Mouse (Mus musculus): Measurements from ENCODE around the gene Syce2. TPM values are rescaled to one million over a fixed set of nuclear protein-coding genes. Genes with fewer than 3 reads are reported as not detected.
"Not testable (repeated sequence)": the region's sequence is repeated elsewhere in the genome, so short reads cannot be mapped to it uniquely, and the experiment has no call there.

Syce2 gene
- polyA plus RNA-seq, 1 experiment from 2014 or later, result 44.9 TPM

DNA sequence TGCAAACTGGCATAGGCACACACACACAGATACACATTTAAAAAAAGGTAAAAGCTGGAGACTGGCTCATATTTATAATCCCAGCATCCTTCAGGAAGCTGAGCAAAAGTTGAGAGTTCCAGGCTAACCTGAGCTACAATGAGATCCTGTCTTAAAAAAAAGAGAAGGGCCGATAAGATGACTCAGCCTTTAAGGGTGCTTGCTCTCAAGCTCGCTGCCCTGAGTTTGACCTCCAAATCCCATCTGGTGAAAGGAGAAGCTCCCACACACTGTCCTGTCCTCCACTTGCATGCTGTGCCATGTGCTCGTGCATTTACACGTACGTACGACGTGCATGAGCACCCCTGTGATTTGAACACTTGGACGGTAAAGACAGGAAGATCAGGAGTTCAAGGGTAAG is 35.6 kb downstream of the Syce2 start:
- Histone ChIP-seq H3K36me3 (peaks cover 20% of the 10 kb centered on the region), H3K9ac (replicated peaks) (no peak overlapping the region), H3K4me3 (no peak overlapping the region), H3K4me2 (replicated peaks) (no peak overlapping the region), H3K4me1 (peaks cover 19% of the 10 kb centered on the region), H3K9me3 (no peaks in the 10 kb centered on the region), H3K27me3 (peaks cover 70% of the 10 kb centered on the region), H3K27ac (replicated peaks) (no peak overlapping the region)
- WGBS, result 81% methylated on average over 8 of the region's 8 CpGs
- no peak for ATAC-seq (ENCODE audit: low FRiP score, low read depth)

DNA sequence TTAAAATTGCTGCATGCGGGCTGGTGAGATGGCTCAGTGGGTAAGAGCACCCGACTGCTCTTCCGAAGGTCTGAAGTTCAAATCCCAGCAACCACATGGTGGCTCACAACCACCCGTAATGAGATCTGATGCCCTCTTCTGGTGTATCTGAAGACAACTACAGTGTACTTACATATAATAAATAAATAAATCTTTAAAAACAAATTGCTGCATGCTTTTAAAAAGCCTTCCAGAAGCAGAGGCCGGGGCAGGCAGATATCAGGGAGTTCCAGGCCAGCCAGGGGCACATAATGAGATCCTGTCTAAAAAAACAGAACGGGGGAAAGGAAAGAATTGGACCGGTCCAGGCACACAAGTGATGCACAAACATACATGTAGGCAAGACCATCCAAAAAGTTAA is 36.1 kb downstream of the Syce2 start:
- Histone ChIP-seq H3K4me1 (peaks cover 20% of the 10 kb centered on the region), H3K4me3 (peak overlapping the region; percentile 51), H3K4me2 (replicated peaks) (peak overlapping the region; percentile 73), H3K27me3 (peaks cover 70% of the 10 kb centered on the region), H3K36me3 (peaks cover 25% of the 10 kb centered on the region)
- WGBS, result 36% methylated on average over 7 of the region's 7 CpGs
- not testable (repeated sequence) for H3K9me3 ChIP-seq; H3K27ac ChIP-seq (replicated peaks); H3K9ac ChIP-seq (replicated peaks)
- peak; percentile 13; the same call in 1 of the 2 replicates for ATAC-seq (ENCODE audit: low FRiP score, low read depth)

DNA sequence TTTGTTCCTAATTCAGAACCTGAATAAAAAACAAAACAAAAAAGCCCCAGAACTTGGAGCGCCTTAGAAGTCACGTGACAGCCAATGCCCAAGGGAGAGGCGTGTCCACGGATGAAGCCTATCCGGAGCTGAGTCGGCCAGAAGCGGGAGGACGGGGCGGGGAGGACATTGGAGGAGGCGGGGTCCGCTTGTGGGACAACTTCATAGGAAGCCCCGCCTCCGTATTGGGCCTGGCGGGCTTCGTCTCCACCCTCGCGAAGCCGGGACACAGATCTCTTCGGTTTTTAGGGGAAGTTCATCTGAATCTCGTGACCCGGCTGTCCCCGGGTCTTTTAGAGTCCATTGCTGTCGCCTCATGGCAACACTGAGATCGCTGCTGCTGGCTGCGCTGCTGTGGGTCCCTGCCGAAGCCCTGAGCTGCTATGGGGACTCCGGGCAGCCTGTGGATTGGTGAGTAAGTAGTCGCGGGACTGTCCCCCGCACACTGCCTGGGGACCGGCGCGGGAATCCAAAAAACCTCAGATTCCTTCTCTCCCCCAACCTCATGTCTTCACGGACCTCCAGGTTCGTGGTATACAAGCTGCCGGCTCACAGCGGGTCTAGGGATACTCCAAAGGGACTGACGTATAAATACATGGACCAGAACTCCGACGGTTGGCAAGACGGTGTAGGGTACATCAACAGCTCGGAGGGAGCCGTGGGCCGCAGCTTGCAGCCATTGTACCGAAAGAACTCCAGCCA is 36.7 kb downstream of the Syce2 start, which contains the start of gene Dnase2a:
TSS of gene Dnase2a (plus strand) at position 140 of the 741 bp plus-strand sequence.
- peak; percentile 92 for ATAC-seq (ENCODE audit: low FRiP score, low read depth)
- Histone ChIP-seq H3K27me3 (peaks cover 70% of the 10 kb centered on the region), H3K4me2 (replicated peaks) (peak within 1 kb of the TSS; percentile 73), H3K4me3 (peak within 1 kb of the TSS; percentile 51), H3K27ac (replicated peaks) (0 out of 2 replicates have a peak within 1 kb of the TSS, but pooled peaks have one; percentile 20), H3K9me3 (no peaks in the 10 kb centered on the region), H3K4me1 (peaks cover 19% of the 10 kb centered on the region), H3K9ac (replicated peaks) (peak within 1 kb of the TSS; percentile 65), H3K36me3 (peaks cover 27% of the 10 kb centered on the region)
- WGBS, result under 1% methylated on average over 45 of the region's 45 CpGs

DNA sequence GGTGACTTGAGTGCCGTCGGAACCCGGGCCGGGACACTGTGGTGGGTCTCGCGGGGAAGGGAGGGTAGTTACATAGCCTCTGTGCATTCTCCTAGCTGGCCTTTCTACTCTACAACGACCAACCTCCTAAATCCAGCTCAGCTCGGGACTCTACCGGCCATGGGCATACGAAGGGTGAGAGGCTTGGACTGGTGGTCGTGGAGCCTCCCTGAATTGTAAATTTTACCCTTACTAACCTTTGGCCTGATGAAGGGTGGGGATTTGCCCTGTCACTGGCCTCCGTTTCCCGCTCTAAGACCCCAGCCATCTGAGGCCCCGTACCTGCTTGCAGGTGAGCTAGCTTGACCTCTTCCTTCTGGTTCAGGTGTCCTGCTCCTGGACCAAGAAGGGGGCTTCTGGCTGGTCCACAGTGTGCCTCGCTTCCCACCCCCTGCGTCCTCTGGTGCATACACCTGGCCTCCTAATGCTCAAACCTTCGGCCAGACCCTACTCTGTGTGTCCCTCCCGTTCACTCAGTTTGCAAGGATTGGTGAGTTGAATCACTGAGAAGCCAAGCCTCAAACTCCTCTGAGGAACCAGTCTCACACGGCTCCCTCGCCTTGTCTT is 37.4 kb downstream of the Syce2 start:
- Histone ChIP-seq H3K4me3 (peak overlapping the region; percentile 51), H3K4me2 (replicated peaks) (peak overlapping the region; percentile 73), H3K27ac (replicated peaks) (no peak overlapping the region), H3K9ac (replicated peaks) (peak overlapping the region; percentile 65), H3K4me1 (peaks cover 18% of the 10 kb centered on the region), H3K9me3 (peaks cover 2% of the 10 kb centered on the region; the same call in 1 of the 2 replicates), H3K27me3 (peaks cover 71% of the 10 kb centered on the region), H3K36me3 (peaks cover 31% of the 10 kb centered on the region)
- ATAC-seq (ENCODE audit: low FRiP score, low read depth), result peak; percentile 6; the same call in 1 of the 2 replicates
- 48% methylated on average over 20 of the region's 20 CpGs for WGBS

DNA sequence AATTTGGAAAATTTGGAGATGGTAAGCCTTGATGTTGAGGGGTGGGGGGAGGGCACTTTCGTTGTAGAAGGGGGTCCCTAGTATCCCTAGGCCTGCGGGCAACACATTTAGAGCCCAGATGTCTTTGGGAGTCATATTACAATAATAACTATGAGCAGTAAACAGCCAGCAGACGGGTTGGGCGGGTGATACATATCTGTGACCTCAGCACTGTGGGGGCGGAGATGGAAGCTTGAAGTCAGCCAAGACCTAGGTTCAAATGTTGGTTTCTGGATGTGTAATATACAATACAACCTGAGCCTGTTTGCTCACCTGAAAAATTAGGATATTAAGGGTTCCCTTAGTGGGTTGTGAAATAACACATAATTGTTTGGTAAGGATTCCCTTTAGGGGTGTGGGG is 38.0 kb downstream of the Syce2 start:
- Histone ChIP-seq H3K4me1 (peaks cover 18% of the 10 kb centered on the region), H3K9me3 (peaks cover 4% of the 10 kb centered on the region; the same call in 1 of the 2 replicates), H3K4me2 (replicated peaks) (no peak overlapping the region), H3K36me3 (peaks cover 36% of the 10 kb centered on the region), H3K9ac (replicated peaks) (no peak overlapping the region), H3K27me3 (peaks cover 71% of the 10 kb centered on the region), H3K27ac (replicated peaks) (no peak overlapping the region), H3K4me3 (no peak overlapping the region)
- ATAC-seq (ENCODE audit: low FRiP score, low read depth), result no peak
- 95% methylated on average over 5 of the region's 5 CpGs for WGBS

DNA sequence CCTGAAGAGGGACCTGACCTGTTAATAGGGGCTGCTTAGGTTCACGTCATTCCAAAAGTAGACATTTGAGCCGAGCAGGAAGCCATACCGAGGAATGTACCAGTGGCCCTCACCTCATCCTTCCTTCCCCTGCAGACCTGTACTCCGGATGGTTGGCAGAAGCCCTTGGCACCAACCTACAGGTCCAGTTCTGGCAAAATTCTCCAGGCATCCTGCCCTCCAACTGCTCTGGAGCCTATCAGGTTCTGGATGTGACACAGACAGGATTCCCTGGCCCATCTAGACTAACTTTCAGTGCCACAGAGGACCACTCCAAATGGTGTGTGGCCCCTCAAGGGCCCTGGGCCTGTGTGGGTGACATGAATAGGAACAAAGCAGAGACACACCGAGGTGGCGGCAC is 38.6 kb downstream of the Syce2 start:
- peaks cover 4% of the 10 kb centered on the region; the same call in 1 of the 2 replicates for H3K9me3 ChIP-seq
- H3K4me2 ChIP-seq (replicated peaks), result no peak overlapping the region
- H3K4me1 ChIP-seq, result peaks cover 18% of the 10 kb centered on the region
- H3K4me3 ChIP-seq, result no peak overlapping the region
- H3K36me3 ChIP-seq, result peaks cover 40% of the 10 kb centered on the region
- ATAC-seq (ENCODE audit: low FRiP score, low read depth), result no peak
- no peak overlapping the region for H3K9ac ChIP-seq (replicated peaks)
- no peak overlapping the region for H3K27ac ChIP-seq (replicated peaks)
- H3K27me3 ChIP-seq, result peaks cover 71% of the 10 kb centered on the region
- WGBS, result 89% methylated on average over 6 of the region's 6 CpGs

DNA sequence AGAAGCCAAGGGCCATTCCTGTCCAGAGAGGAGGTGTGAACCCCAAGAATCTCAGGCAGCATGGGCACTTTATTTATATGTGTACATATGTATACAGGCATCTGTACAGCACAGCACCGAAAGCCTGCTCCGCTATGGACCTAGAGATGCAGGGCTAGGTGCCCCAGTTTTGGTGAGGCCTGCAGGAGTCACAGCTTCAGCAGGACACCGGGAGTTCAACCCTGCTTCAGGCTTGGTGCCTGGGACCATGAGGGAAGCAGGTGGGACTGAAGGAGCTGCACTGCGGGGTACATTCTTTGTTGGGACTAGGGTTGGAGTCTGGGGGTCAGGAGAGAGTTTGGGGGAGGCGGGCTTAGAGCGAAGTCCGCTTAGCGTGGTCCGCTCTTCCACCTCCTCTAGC is 39.9 kb downstream of the Syce2 start:
- Histone ChIP-seq H3K4me2 (replicated peaks) (no peak overlapping the region), H3K27ac (replicated peaks) (no peak overlapping the region), H3K27me3 (peaks cover 84% of the 10 kb centered on the region), H3K9me3 (peaks cover 4% of the 10 kb centered on the region; the same call in 1 of the 2 replicates), H3K36me3 (peaks cover 53% of the 10 kb centered on the region), H3K9ac (replicated peaks) (no peak overlapping the region), H3K4me3 (no peak overlapping the region), H3K4me1 (peaks cover 18% of the 10 kb centered on the region)
- ATAC-seq (ENCODE audit: low FRiP score, low read depth), result no peak
- WGBS, result 75% methylated on average over 9 of the region's 9 CpGs

DNA sequence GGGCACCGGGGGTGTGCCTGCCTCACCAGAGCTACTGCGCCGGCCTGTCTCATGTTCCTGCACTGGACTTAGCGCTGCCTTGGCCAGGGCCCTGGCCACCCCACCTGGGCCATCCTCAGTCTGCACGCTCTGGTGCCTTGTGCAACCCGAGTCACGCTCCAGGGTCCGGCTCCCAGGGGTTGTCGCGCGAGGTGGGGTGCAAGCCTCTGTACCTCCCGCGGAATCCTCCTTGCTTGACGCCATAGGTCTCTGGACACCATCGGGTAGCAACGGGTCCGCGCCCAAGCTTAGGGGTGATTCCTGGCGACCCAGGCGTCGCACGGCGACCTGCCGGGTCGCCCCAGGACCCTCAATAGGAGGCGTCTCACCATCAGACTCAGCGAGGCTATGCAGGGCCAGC is 40.5 kb downstream of the Syce2 start:
- peaks cover 4% of the 10 kb centered on the region; the same call in 1 of the 2 replicates for H3K9me3 ChIP-seq
- peaks cover 18% of the 10 kb centered on the region for H3K4me1 ChIP-seq
- no peak for ATAC-seq (ENCODE audit: low FRiP score, low read depth)
- peaks cover 57% of the 10 kb centered on the region for H3K36me3 ChIP-seq
- H3K27me3 ChIP-seq, result peaks cover 89% of the 10 kb centered on the region
- WGBS, result 18% methylated on average over 27 of the region's 27 CpGs
- H3K27ac ChIP-seq (replicated peaks), result no peak overlapping the region
- peak overlapping the region; percentile 54; the same call in 1 of the 2 replicates for H3K4me2 ChIP-seq (replicated peaks)
- peak overlapping the region; percentile 4; the same call in 1 of the 2 replicates for H3K9ac ChIP-seq (replicated peaks)
- peak overlapping the region; percentile 31; the same call in 1 of the 2 replicates for H3K4me3 ChIP-seq

DNA sequence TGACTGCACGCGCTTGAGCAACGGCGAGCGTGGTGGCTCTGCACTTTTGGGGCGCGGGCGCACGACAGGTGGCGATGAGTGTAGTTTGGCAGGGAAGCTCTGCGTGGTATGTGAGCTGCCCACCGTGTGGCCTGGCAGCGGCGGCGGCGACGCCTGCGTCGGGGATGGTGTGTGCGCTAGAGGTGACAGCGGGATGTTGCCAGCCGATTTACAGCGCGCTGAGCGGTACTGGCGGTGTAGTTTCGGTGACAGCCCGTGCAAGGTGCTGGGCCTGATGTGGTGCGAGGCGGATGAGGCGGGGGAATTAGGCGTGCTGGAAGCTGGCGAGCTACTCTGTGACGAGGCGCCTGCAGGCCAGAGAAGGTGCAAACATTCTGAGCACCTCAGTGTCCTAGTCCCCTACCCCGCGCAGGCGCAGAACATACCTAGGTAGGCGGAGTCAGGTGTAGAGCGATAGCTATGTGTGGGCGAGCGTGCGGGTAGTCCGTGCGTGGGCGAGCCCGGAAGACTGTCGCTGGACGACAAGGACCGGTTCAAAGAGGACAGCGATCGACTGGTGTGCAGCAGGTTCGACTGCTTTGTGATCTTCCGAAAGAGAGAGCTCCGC is 41.1 kb downstream of the Syce2 start:
- H3K4me3 ChIP-seq, result peak overlapping the region; percentile 31
- peaks cover 95% of the 10 kb centered on the region for H3K27me3 ChIP-seq
- peaks cover 63% of the 10 kb centered on the region for H3K36me3 ChIP-seq
- ATAC-seq (ENCODE audit: low FRiP score, low read depth), result no peak
- 2% methylated on average over 55 of the region's 55 CpGs for WGBS
- H3K9me3 ChIP-seq, result peaks cover 4% of the 10 kb centered on the region; the same call in 1 of the 2 replicates
- H3K9ac ChIP-seq (replicated peaks), result peak overlapping the region; percentile 4; the same call in 1 of the 2 replicates
- peak overlapping the region; percentile 54 for H3K4me2 ChIP-seq (replicated peaks)
- H3K4me1 ChIP-seq, result peaks cover 18% of the 10 kb centered on the region
- no peak overlapping the region for H3K27ac ChIP-seq (replicated peaks)

DNA sequence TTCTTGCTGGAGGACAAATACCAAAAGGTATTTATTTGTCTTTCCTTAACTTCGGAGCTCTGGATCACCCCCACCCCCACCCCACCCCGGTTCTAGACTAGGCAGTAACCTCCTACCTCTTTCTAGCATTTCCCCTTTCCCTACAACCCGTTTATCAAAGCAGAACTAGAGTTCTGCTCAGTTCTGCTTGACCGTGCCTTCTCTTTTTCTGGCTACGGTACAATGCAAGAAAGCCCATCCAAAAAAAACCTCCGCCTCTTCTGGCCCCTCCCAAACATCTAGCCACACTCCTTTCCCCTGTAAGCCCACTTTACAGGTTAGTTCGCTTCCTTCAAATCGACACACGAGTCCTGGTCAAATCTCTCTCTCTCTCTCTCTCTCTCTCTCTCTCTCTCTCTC is 41.6 kb downstream of the Syce2 start:
- no peak overlapping the region for H3K27ac ChIP-seq (replicated peaks)
- H3K4me2 ChIP-seq (replicated peaks), result peak overlapping the region; percentile 54
- 0 out of 2 replicates have a peak overlapping the region, but pooled peaks have one; percentile 4 for H3K9ac ChIP-seq (replicated peaks)
- 20% methylated on average over 9 of the region's 9 CpGs for WGBS
- H3K4me3 ChIP-seq, result peak overlapping the region; percentile 31
- peaks cover 100% of the 10 kb centered on the region for H3K27me3 ChIP-seq
- H3K9me3 ChIP-seq, result peaks cover 4% of the 10 kb centered on the region; the same call in 1 of the 2 replicates
- ATAC-seq (ENCODE audit: low FRiP score, low read depth), result no peak
- peaks cover 18% of the 10 kb centered on the region for H3K4me1 ChIP-seq
- H3K36me3 ChIP-seq, result peaks cover 68% of the 10 kb centered on the region

DNA sequence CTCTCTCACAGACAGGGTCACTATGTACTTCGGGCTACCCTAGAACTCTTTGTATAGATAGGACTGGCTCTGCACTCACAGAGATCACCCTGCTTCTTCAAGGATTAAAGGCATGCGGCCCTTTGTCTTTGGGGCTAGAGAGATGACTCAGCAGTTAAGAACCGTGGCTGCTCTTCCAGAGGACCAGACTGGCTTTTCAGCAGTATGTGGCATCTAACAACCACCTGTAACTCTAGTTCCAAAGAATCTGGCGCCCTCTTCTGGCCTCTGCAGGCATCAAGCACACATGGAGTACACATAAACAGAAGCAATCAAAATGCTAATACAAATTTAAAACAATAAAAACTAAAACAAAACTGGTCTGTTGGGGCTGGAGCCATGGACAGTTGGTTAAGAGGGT is 42.0 kb downstream of the Syce2 start:
- no peak overlapping the region for H3K27ac ChIP-seq (replicated peaks)
- H3K36me3 ChIP-seq, result peaks cover 71% of the 10 kb centered on the region
- WGBS, result 27% methylated on average over 4 of the region's 4 CpGs
- H3K9me3 ChIP-seq, result peaks cover 4% of the 10 kb centered on the region; the same call in 1 of the 2 replicates
- peaks cover 13% of the 10 kb centered on the region for H3K4me1 ChIP-seq
- ATAC-seq (ENCODE audit: low FRiP score, low read depth), result no peak
- no peak overlapping the region for H3K4me2 ChIP-seq (replicated peaks)
- peaks cover 100% of the 10 kb centered on the region for H3K27me3 ChIP-seq
- H3K9ac ChIP-seq (replicated peaks), result no peak overlapping the region
- H3K4me3 ChIP-seq, result no peak overlapping the region
